Mouse (Mus musculus): ENCODE measurements around the gene Fgf16.

DNA sequence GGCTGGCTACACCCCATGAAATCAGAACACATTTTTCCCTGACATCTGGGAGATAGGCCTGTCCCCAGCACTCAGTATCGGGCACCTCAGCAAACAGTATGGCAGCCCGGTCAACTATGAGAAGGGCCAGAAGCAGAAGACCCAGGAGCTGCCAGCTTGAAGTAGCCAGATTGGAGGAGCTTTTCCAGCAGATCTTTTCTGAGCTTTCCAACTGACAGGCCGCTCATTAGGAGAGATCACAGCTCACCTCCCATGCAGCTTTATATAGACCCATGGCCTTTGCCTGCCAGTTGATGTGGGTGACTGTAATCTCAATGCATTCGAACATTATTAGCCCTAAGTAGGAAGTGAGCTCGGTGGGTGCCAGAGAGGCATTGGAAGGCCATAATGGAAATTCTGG lies 9.2 kb downstream of the Fgf16 start:
- TF ChIP-seq CTCF (IDR thresholded peaks at IDR 0.05; ENCODE audit: low read depth) (no peak), EP300 (IDR thresholded peaks at IDR 0.05; ENCODE audit: low read depth) (no peak)
